Mouse (Mus musculus) forebrain, embryonic 15.5 days (tissue): Measurements from ENCODE around the gene Pcbp1. TPM values are rescaled to one million over a fixed set of nuclear protein-coding genes. Genes with fewer than 3 reads are reported as not detected.

Experiments used
- microRNA-seq: library from miRNA; unstranded; fragments of <30 nt; microRNA quantifications from one replicate; pipeline ENCODE4, GENCODE M21; 2016
- polyA plus RNA-seq: library from polyadenylated mRNA; unstranded; fragments of >200 nt; fragmentation: Nextera tagmentation; extraction: Ambion mirVana; gene quantifications from 2 replicates; pipeline ENCODE4 v1.2.1, GENCODE M21; 2015

Gene Pcbp1
- polyA plus RNA-seq, 1 experiment from 2014 or later: 409 TPM

Small RNA genes within 50 kb of the gene (microRNA-seq; reads per million reads assigned to microRNA genes)
- gene Gm22184: not detected

Other genes with a start within 250 kb of the Pcbp1 start
- 119 and 123 TPM in 2 replicates for gene Fam136a, start 160.7 kb downstream of the Pcbp1 start, polyA plus RNA-seq
- gene Snrpg, start 155.0 kb downstream of the Pcbp1 start, polyA plus RNA-seq: 510 and 573 TPM in 2 replicates
- 102 and 110 TPM in 2 replicates for gene Pcyox1, start 129.2 kb downstream of the Pcbp1 start, polyA plus RNA-seq
- 396 and 401 TPM in 2 replicates for gene Tia1, start 122.1 kb downstream of the Pcbp1 start, polyA plus RNA-seq
- gene Gm44790, start 99.7 kb downstream of the Pcbp1 start, polyA plus RNA-seq: not detected in 2 replicates
- gene C87436, start 87.9 kb downstream of the Pcbp1 start, polyA plus RNA-seq: 33.2 and 35.3 TPM in 2 replicates
- gene Asprv1, start 101.8 kb upstream of the Pcbp1 start, polyA plus RNA-seq: 0.59 and 0.61 TPM in 2 replicates
- 22.8 and 23.2 TPM in 2 replicates for gene Mxd1, start 142.8 kb upstream of the Pcbp1 start, polyA plus RNA-seq
- gene Snrnp27, start 158.2 kb upstream of the Pcbp1 start, polyA plus RNA-seq: 113 and 124 TPM in 2 replicates
- 48.3 TPM in 2 replicates for gene Gmcl1, start 207.1 kb upstream of the Pcbp1 start, polyA plus RNA-seq